Mouse (Mus musculus) stomach, embryonic 16.5 days (tissue): Measurements from ENCODE around the gene Cdk2ap1. TPM values are rescaled to one million over a fixed set of nuclear protein-coding genes. Genes with fewer than 3 reads are reported as not detected.

Experiments used
- ATAC-seq: fragments of 200-750 bp; cut with Nextera tagmentation; 2 replicates; pipeline ENCODE4 v1.8.0; 2017; ENCODE audit warnings: moderate number of reproducible peaks, moderate TSS enrichment; ENCODE audit not compliant: insufficient read depth, low FRiP score
- H3K27ac ChIP-seq: fragments of 300-500 bp; sonication (generic); 2 replicates; pipeline ENCODE4 v1.5.1; 2014; ENCODE audit warnings: low read length
- H3K27me3 ChIP-seq: fragments of 300-500 bp; sonication (generic); 2 replicates; pipeline ENCODE4 v1.6.1; 2014; ENCODE audit warnings: low read length, control low read depth, mixed read lengths; ENCODE audit not compliant: control insufficient read depth, insufficient read depth
- H3K36me3 ChIP-seq: fragments of 300-500 bp; sonication (generic); 2 replicates; pipeline ENCODE4 v1.6.1; 2014; ENCODE audit warnings: low read length; ENCODE audit not compliant: control insufficient read depth, insufficient read depth
- H3K4me1 ChIP-seq: fragments of 300-500 bp; sonication (generic); 2 replicates; pipeline ENCODE4 v1.6.1; 2014; ENCODE audit warnings: low read length, control low read depth, mixed read lengths; ENCODE audit not compliant: control insufficient read depth, insufficient read depth
- H3K4me2 ChIP-seq: fragments of 300-500 bp; sonication (generic); 2 replicates; pipeline ENCODE4 v1.6.1; 2014; ENCODE audit warnings: low read depth, low read length, mixed read lengths
- H3K4me3 ChIP-seq: fragments of 300-500 bp; sonication (generic); replicated peaks from 2 replicates; pipeline ENCODE4 v1.5.1; 2014; ENCODE audit warnings: mild to moderate bottlenecking, low read length
- H3K9ac ChIP-seq: fragments of 300-500 bp; sonication (generic); 2 replicates; pipeline ENCODE4 v1.6.1; 2014; ENCODE audit warnings: low read length
- H3K9me3 ChIP-seq: fragments of 300-500 bp; sonication (generic); replicated peaks from 2 replicates; pipeline ENCODE4 v1.6.1; 2016; ENCODE audit warnings: low read length, control low read depth; ENCODE audit not compliant: control insufficient read depth
- WGBS: fragments of 180-500 bp; shearing (Covaris S2); extraction: QIAGEN DNeasy Blood & Tissue Kit; methylation state at CpG from one replicate; pipeline ENCODE4 v1.1.7; 2014; 5-methylcytosine and 5-hydroxymethylcytosine counted together
- polyA plus RNA-seq: library from polyadenylated mRNA; unstranded; fragments of >200 nt; fragmentation: Nextera tagmentation; extraction: Ambion mirVana; gene quantifications from 2 replicates; pipeline ENCODE4 v1.2.1, GENCODE M21; 2015

The Cdk2ap1 gene
- polyA plus RNA-seq, 1 experiment from 2014 or later, result 22.0 TPM

GRCm38 (mm10) chr5:124366721-124367120 is 3.8 kb upstream of the Cdk2ap1 start:
- 68% methylated on average over 3 of the region's 3 CpGs for WGBS
- Histone ChIP-seq H3K36me3 (0 out of 2 replicates have a peak, but pooled peaks cover 7% of the 10 kb centered on the region), H3K27me3 (no peaks in the 10 kb centered on the region), H3K9me3 (no peaks in the 10 kb centered on the region), H3K4me3 (no peak overlapping the region), H3K27ac (no peak overlapping the region), H3K4me1 (no peaks in the 10 kb centered on the region), H3K4me2 (no peak overlapping the region), H3K9ac (no peak overlapping the region)
- ATAC-seq, result no peak

- Histone ChIP-seq H3K9ac (no peak overlapping the region), H3K27me3 (no peaks in the 10 kb centered on the region), H3K4me1 (no peaks in the 10 kb centered on the region), H3K4me2 (no peak overlapping the region), H3K9me3 (no peaks in the 10 kb centered on the region), H3K27ac (no peak overlapping the region), H3K4me3 (no peak overlapping the region), H3K36me3 (0 out of 2 replicates have a peak, but pooled peaks cover 7% of the 10 kb centered on the region)
- WGBS, result 84% methylated on average over 2 of the region's 2 CpGs
- no peak for ATAC-seq
These were observed 2.9 kb upstream of the Cdk2ap1 start for GRCm38 (mm10) chr5:124365754-124366153.

GRCm38 (mm10) chr5:124364173-124364918 is 1.5 kb upstream of the Cdk2ap1 start:
- Histone ChIP-seq H3K4me2 (no peak overlapping the region), H3K4me1 (no peaks in the 10 kb centered on the region), H3K4me3 (no peak overlapping the region), H3K9ac (no peak overlapping the region), H3K9me3 (no peaks in the 10 kb centered on the region), H3K27me3 (no peaks in the 10 kb centered on the region), H3K27ac (no peak overlapping the region), H3K36me3 (no peaks in the 10 kb centered on the region)
- ATAC-seq, result no peak
- WGBS, result 85% methylated on average over 6 of the region's 6 CpGs

- Histone ChIP-seq H3K27ac (no peak overlapping the region), H3K9ac (no peak overlapping the region), H3K4me1 (no peaks in the 10 kb centered on the region; the same call in 1 of the 2 replicates), H3K9me3 (no peaks in the 10 kb centered on the region), H3K4me2 (no peak overlapping the region), H3K36me3 (no peaks in the 10 kb centered on the region), H3K4me3 (no peak overlapping the region), H3K27me3 (no peaks in the 10 kb centered on the region)
- ATAC-seq, result no peak
- WGBS, result 74% methylated on average over 2 of the region's 2 CpGs
These were observed 3.2 kb downstream of the Cdk2ap1 start for GRCm38 (mm10) chr5:124359641-124360040.

GRCm38 (mm10) chr5:124356695-124357094 is 6.2 kb downstream of the Cdk2ap1 start:
- Histone ChIP-seq H3K36me3 (no peaks in the 10 kb centered on the region), H3K4me3 (no peak overlapping the region), H3K27ac (no peak overlapping the region), H3K4me2 (no peak overlapping the region), H3K4me1 (peaks cover 8% of the 10 kb centered on the region), H3K27me3 (no peaks in the 10 kb centered on the region), H3K9me3 (no peaks in the 10 kb centered on the region), H3K9ac (no peak overlapping the region)
- no peak for ATAC-seq
- WGBS, result 39% methylated on average over 3 of the region's 3 CpGs

- Histone ChIP-seq H3K9me3 (no peaks in the 10 kb centered on the region), H3K27ac (no peak overlapping the region), H3K9ac (peak overlapping the region; percentile 56), H3K27me3 (no peaks in the 10 kb centered on the region), H3K4me2 (peak overlapping the region; percentile 74), H3K4me1 (peaks cover 20% of the 10 kb centered on the region), H3K36me3 (no peaks in the 10 kb centered on the region), H3K4me3 (peak overlapping the region; percentile 88)
- no peak for ATAC-seq
- WGBS, result 5% methylated on average over 12 of the region's 12 CpGs
These were observed 7.4 kb downstream of the Cdk2ap1 start for GRCm38 (mm10) chr5:124355425-124355959.

- H3K27ac ChIP-seq, result peak overlapping the region; percentile 83; the same call in 1 of the 2 replicates
- H3K4me2 ChIP-seq, result peak overlapping the region; percentile 74
- H3K27me3 ChIP-seq, result no peaks in the 10 kb centered on the region
- no peaks in the 10 kb centered on the region for H3K36me3 ChIP-seq
- H3K4me1 ChIP-seq, result peaks cover 23% of the 10 kb centered on the region
- WGBS, result under 1% methylated on average over 33 of the region's 60 CpGs
- no peaks in the 10 kb centered on the region for H3K9me3 ChIP-seq
- peak overlapping the region; percentile 88 for H3K4me3 ChIP-seq
- peak; percentile 66; the same call in 1 of the 2 replicates for ATAC-seq
- peak overlapping the region; percentile 100 for H3K9ac ChIP-seq
These were observed 8.1 kb downstream of the Cdk2ap1 start for GRCm38 (mm10) chr5:124354574-124355424.

GRCm38 (mm10) chr5:124353726-124354547 is 8.9 kb downstream of the Cdk2ap1 start:
- peak; percentile 32; the same call in 1 of the 2 replicates for ATAC-seq

More at GRCm38 (mm10) chr5:124353726-124354547, 8.9 kb downstream of the Cdk2ap1 start:
- Histone ChIP-seq H3K4me3 (peak overlapping the region; percentile 88), H3K36me3 (0 out of 2 replicates have a peak, but pooled peaks cover 6% of the 10 kb centered on the region), H3K9me3 (no peaks in the 10 kb centered on the region), H3K27ac (peak overlapping the region; percentile 97), H3K9ac (peak overlapping the region; percentile 100), H3K4me2 (peak overlapping the region; percentile 93), H3K4me1 (peaks cover 23% of the 10 kb centered on the region), H3K27me3 (no peaks in the 10 kb centered on the region)
- WGBS, result under 1% methylated on average over 64 of the region's 132 CpGs
